Mouse (Mus musculus): Measurements from ENCODE around the gene Rapgef3.
A peak's percentile ranks its signal among the peaks of the same experiment; 100 is the strongest.

The Rapgef3 gene

DNA sequence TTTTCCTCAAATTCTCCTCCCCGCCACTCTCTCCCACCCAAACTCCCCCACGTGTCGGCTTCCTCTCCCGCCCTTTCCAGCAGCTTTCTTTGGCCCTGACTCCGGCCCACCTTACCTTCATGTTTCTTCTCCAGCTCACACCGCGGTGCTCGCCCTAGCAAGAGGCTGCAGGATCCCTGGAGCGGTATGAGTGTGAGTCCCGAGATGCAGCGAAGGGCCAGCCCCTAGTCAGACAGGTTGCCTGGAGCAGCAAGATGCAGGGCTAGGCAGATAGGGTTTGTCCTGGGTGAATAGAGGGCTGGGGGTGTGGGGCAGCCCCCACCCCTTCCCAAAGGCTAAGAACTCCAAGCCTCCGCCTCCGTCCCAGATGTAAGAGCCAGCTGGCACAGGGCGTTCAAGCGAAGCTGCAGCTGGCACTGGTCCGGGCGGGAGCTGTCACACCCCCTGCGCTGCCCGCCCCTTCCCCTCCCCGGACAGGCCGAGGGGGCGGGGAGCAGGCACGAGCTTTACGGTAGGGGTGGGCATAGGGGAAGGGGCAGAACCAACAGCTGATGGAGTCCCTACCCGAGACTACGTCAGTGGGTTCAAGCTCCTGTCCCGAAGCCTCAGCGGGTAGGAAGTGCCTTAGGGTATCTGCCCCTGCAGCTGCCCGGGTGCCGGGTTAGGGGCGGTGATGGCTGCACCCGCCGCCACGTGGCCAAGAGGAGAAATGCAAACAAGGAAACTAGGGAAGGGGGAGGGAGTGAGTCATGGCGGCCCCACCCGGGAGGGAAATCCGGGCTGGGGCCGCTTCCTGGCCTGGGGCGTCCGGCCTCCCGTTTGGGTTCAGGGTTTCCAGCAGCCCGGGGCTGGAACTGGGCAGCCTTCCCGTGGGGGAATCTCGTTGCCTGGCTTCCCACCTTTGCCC is at the start of gene Rapgef3:
Gene Rapgef3, minus strand, starts transcription at position 693 of the 907 bp plus-strand sequence.
- peak; percentile 88 for DNase-seq (ENCODE audit: low spot score in 2 of 2)

DNA sequence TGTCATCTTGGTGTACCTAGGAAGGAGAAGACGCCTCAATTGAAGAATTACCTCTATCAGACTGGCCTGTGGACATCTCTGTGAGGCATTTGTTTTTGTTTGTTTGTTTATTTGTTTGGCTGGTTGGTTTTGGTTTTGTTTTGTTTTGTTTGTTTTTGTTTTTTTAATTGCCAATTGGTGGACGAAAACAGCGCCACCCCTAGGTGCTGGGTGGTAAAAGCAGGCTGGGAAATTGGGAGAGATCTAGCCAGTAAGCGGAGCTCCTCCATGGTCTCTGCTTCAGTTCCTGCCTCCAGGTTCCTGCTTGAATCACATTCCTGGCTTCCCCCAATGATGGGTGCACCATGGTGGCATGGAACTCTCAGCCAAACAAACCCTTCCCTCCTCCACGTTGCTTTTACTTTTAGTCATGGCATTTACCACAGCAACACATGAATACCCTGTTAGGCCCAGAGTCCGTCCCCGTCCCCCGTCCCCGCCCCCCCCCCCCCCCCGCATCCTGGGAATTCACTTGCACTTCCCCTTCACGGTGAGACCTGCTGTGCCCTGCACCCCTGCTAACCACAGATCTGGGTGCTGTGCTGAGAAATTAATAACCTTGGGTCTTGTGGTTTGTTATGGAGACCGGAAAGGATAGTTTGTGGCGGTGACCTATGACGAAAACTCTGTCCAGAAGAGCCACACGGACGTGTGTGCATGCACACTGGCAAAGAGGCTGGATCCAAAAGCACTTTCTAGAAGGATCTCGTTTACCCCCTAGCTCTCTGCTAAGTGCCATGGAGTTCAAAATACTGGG is 48.6 kb upstream of the Rapgef3 start:
- DNase-seq (ENCODE audit: low spot score in 2 of 2), result no peak

DNA sequence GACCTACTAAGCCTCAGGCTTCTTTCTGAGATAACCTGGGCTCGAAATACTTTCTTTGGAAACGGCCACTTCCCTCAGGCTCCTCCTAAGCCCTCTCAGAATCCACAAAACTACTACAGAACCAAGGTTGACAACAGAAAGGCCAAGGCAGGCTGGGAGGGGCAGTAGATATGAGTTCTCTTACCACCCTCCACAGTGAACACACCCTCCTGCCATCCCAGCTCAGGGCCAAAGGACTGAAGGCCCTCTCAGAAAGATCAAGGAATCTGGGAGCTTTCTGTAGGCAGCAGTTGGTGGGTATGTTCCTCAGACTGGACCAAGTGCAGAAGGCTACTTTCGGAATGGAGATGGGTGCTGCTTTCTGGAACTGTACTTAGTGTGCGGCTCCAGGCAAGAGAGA is 47.5 kb upstream of the Rapgef3 start:
- no peak for DNase-seq (ENCODE audit: low spot score in 2 of 2)

DNA sequence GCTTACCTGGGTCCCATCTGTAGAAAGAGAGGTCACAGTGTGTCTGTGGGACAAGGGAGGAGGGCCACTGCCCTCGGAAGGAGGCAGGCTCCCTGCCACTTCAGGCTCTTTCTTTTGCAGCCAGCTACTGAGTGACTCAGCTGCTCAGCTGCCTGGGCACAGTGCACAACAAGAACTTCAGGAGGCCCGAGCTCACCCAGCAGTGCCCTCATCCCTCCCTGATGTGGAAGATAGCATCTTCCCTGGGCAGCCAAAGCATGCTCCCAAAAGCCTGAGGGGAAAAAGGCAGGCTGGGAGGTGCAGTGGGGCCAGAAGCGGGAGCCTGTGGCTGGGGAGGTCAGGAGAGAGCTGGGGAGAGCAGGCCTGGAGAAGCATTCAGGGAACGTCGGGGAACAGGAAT is 46.9 kb upstream of the Rapgef3 start:
- no peak for DNase-seq (ENCODE audit: low spot score in 2 of 2)

DNA sequence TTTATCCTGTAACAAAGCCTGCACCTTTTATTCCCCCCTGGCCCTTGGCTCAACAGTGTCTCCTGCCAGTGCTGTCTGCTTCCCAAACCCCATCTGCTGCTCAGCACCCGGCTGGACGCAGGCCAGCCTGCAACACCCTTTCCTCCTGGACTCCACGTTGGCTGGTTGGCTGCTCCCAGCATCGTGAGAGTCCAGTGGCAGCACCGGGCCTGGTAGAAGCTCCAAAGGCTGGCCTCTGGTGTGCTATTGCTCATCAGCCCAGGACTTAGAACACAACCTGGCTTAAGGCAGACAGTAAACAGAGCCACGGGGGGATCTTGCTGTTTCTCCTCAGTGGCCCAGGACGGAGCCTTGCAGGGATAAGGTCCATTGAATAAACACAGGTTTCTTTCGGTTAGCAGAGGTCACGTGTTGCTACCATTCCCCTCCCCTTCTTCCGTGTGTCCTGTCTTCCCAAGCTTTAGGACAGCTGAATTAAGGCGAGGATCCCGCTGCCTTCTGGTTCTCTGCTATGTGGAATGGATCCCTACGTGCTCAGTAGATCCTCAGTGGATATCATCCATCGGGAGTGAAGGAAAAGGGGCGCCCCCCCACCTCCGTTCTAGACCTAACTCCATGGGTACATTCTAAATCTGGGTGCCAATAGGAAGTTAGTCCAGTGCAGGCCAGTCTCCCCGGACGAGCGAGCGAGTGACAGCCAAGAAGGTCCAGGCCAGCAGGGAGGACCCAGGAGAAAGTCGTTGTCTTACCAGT is 45.9 kb upstream of the Rapgef3 start:
- DNase-seq (ENCODE audit: low spot score in 2 of 2), result peak; percentile 61 to 62

DNA sequence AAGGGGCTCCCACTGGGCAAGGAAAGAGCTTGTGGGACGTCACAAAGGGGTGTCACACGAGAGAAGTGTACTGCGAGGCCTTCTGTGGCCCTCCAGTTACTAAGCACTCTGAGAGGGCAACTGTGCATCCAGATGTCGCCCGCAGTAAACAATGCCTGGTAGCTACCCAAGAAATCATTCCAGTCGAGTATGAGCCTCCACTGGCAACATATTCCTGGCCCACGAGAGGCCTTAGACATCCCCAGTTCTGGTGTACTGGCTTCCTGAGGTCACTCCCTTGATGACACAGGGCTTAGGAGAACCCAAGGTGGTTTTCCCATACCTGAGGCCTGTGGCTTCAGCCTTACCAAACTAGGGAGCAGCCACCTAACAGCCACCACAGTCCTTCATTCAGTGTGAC is 45.1 kb upstream of the Rapgef3 start:
- DNase-seq (ENCODE audit: low spot score in 2 of 2), result no peak

DNA sequence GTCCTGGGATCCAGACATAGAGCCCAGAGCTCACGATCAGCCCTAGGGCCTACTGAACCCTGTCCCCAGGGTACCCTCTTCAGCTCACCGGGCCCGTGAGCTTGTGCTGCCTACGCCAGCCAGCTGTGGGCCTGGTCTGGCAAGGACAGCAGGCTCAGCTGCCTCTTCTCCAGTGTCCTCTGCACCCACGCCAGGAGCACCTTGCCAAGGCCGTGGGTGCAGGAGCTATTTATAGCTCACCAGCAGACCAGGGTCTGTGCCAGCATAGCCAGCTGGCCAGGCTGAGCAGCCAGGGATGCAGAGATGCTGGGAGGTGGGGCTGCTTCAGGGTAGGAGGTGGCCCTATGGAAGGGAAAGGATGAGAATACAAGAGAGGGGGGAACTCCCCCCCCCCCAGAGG is 44.4 kb upstream of the Rapgef3 start:
- DNase-seq (ENCODE audit: low spot score in 2 of 2), result peak; percentile 87 to 89

DNA sequence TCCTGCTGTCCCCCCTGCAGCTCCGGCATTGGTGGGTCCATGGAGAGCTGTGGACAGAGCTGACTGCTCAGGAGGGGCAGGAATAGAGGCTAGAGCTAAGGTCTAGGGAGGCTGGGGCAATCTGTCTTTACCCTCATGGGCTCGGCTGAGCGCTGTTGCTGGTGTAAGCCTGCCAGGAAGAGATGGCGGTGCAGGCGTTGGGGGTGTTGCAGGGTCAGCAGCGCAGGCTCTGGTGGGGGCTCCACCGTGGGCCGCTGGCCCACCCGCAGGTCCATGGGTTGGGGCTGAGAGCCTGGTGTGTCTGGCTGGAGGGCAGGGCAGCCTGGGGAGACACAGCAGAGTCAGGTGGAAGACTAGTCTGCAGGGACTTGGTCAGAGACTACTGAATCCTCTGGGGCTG is 43.5 kb upstream of the Rapgef3 start:
- DNase-seq (ENCODE audit: low spot score in 2 of 2), result no peak

DNA sequence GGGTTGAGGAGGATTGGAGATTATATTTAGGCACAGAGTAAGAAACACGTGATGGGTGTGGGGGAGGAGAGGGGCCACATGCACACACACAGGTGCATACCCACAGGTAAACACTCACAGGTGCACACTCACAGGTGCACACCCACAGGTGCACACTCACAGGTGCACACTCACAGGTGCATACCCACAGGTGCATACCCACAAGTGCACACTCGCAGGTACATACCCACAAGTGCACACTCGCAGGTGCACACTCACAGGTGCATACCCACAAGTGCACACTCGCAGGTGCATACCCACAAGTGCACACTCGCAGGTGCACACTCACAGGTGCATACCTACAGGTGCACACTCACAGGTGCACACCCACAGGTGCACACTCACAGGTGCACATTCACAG is 42.6 kb upstream of the Rapgef3 start:
- DNase-seq (ENCODE audit: low spot score in 2 of 2), result no peak

DNA sequence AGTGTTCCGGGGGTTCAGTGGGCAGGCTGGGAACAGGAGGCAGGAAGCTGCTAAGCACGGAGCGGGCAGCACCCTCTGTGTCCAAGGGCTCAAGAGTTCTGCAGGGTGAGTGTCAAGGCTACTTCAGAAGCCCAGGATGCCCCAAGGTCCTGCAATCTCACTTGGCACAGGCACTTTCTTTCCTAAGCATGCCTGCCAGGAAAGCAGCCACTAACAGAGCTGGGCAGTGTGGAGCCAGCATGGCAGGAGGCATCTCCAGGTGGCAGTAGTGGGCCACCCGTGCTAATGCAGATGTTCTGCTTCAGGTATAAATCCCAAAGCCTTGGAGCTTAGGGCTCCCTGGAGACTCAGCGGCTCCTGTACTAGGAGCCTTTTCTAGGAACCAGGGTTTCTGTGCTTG is 42.2 kb upstream of the Rapgef3 start:
- DNase-seq (ENCODE audit: low spot score in 2 of 2), result no peak

DNA sequence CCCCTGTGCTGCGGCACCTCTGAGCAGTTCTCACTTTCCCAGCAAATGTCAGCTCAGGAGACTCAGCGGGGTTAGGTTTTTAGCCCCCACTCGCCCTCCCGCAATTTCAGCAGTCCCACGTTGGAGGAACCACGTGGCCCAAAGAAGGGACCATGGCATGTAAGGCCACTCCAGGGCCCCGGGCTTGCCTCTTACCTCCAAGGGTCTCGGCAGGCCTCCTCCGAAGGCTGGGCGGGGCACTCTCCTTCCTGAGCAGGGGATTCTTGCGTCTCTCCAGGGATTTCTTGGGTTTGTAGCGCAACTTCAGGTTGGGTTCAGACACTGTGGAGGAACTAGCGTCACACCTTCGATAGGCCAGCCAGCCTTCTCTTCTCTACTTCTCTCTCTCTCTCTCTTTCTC is 41.4 kb upstream of the Rapgef3 start:
- DNase-seq (ENCODE audit: low spot score in 2 of 2), result no peak

DNA sequence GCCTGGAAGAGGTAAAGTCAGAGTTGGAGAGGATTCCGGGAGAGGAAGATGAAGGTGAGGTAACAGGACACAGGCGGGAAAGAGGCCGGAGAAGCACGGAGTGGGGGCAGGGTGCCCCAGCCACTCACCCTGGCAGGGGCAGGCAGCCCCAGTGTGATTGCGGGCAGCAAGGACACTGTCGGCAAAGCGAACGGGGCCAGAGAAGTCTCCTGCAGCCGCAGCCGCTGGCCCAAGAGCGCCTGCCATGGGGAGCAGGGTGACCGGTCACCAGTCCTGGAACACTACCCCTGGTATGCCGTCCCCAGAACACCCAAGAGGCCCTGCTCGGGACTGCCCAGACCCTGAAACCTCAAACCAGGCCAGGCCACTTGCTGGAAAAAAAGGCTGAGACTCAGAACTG is 40.8 kb upstream of the Rapgef3 start:
- DNase-seq (ENCODE audit: low spot score in 2 of 2), result no peak

DNA sequence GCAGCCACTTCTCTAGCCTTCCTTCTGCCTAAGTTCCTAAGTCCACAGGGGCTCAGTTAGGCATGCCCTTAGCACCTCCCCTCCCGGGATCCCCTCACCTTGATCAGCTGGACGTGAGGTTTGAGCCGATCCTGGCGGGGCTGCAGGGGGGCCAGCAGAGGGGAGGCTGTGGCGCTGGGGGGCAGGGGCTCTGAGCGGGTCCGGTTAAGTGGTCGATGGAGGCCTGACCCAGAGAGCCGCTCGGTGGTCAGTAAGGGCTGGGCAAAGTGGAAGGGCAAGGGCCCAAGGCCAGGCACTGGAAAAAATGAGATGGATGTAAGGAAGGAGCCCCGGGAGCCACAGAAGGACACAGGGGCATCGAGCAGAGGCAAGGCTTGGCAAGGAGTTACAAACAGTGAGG is 40.1 kb upstream of the Rapgef3 start:
- DNase-seq (ENCODE audit: low spot score in 2 of 2), result no peak

DNA sequence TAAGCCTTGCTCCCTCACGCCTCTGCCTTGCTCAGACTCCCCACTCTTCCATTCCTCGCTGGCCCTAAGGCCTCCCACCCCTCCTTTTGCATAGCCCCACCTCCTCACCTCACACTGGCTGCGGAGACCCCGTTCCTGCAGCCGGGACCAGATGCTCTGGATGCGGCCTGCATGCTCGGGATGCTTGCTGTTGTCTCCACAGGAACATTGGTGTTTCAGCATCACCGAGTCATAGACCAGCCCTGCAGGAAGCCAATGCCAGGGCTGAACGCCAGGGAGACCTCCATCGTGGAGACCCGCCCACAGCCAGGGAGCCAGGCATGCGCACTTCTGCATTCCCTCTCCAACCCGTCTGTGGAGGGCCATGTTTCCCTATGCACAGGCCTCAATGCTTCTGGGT is 34.8 kb upstream of the Rapgef3 start:
- peak in 1 of 2 experiments; percentile 53 for DNase-seq (ENCODE audit: low spot score in 2 of 2)

DNA sequence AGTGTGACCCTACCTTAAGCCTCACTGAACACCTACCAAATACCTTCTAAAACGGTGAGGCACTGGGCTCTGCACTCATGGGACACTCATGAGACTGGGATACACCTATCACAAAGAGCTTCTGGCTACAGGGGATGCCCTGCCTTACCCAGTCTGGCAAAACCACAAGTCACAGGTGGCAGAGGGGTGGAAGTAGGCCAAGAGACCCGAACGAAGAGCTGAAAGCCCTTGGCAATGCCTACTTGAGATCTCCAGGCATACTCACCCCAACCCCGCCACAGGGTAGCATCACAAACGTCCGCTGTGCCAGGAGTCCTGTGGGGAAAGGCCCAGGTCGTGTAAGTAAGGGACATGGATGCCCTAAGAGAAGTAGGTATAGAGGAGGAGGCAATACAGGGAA is 34.0 kb upstream of the Rapgef3 start:
- DNase-seq (ENCODE audit: low spot score in 2 of 2), result no peak

DNA sequence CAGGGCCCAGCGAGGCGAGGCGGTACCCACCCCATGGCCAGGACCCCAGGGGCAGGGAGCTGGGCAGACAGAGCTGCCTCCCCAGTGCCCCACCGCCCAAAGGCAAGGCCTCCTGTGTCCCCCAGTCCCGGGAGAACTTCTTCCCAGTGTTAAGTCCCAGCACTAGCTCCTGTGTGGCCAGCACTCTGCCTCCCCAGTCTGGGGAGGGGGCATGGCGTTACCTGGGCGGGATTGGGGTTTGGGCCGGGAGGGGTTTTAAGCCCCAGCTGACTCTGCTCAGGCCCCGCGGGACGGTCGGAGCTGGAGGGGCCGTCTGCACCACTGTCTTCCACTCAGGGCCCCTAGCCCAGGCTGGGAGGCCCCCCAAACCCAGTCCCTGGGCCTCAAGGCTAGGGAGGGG is 33.1 kb upstream of the Rapgef3 start:
- no peak for DNase-seq (ENCODE audit: low spot score in 2 of 2)

DNA sequence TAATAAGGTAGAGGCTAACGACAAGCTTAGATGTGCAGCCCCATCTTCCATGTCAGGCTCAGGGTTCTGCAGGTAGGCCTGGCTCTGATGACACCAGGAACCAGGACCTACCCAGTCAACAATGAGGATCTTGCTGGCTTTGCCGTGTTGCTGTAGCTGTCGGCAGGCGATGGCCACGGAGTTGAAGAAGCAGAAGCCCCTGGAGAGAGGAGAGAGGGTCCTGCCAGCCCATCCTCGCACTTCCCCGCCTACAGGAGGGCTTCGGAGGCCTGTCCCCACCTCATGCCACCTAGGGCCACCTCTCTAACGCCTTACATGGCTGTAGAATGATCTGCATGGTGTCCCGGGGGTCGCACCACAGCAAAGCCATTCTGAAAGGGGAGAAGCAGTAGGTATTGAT is 31.7 kb upstream of the Rapgef3 start:
- no peak for DNase-seq (ENCODE audit: low spot score in 2 of 2)

DNA sequence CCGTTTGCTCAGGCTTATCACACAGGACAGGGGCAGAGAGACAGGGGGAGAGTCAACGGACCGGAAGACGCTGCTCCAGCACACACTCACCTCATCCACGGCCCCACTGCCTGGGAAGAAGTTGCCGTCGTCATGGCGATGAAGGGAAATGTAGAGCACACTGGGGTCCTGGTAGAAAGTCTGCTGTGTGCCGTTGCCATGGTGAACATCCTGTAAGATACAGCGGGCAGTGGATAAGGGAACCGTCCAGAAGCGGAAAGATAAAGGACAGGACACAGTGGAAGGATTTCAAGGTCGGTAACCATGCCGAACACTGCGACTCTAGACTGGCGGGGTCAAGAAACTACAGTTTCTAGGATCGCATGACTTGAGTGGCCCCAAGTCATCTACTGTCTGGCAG is 30.4 kb upstream of the Rapgef3 start:
- DNase-seq (ENCODE audit: low spot score in 2 of 2), result peak; percentile 71 to 78

DNA sequence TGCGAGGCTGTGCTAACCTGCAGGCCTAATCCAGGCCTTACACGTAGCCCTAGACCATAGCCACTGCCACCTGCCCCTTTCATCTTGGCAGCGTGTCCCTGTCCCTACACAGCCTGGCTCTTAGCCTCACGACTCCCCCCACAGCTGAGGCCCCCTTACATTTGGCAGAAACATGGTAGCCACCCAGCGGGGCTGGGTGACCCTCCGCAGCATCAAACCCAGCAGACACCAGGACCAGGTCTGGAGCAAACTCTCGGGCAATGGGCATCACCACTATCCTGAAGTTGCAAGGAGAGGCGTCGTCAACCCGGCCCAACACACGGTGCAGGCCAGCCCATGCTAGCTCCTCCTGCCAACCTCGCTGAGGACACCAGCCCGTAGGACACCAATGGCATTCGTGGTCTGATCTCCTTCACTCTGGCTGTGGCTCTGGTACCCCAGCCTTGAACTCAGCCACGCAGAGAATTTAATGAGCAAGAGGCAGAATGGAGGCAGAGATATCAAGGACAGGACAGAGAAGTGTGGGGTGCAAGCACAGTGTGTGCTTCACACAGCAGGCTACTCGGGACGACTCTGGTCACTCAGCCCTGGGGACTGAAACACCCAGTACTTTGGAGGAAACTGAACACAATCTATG is 29.0 kb upstream of the Rapgef3 start:
- DNase-seq (ENCODE audit: low spot score in 2 of 2), result no peak

DNA sequence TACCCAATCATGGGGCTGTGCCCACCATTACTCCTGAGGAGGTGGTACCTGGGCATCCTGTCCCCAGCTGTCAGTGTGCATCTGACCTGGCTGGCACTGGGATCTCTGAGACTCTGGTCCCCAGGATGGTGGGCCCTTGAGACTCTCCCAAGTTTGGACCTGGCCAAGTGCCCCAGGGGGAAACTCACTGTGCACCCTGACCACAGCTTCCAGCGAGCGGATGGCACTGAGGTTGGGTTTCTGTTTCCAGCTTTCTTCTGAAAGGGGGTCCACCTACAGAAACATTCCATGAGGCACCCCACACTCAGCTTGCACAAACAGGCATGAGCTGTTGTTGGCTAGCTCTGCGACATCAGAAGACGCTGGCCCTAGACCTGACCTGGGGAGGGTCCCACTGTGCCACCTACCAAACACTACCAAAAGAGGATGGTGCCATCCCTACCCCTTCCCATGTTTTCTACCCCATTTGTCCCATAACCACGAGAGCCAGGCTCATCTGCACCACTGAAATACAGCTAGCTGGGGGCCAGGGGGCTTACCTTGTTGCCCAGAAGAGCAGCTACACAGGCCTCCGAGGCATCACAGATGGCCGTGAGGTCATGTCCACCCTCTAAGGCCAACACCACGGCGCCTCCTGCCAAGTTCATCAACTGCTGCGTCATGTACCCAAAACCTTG is 27.9 kb upstream of the Rapgef3 start:
- no peak for DNase-seq (ENCODE audit: low spot score in 2 of 2)

DNA sequence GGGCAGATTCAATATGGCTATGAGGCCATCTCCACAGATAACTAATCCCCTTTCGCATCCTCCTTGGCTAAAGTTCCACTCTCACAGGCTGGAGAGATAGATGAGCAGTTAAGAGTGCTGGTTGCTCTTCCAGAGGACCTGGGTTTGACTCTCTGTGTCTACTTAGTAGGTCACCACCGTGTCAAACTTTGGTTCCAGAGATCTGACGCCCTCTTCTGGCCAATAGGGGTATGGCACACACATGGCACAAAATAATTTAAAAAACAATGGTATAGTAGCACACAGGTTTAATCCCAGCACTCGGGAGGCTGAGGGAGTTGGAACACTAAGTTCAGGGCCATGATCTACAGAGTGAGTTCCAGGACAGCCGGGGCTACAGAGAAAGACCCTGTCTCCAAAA is 26.5 kb upstream of the Rapgef3 start:
- DNase-seq (ENCODE audit: low spot score in 2 of 2), result no peak
